Mouse (Mus musculus) urinary bladder, postnatal 25 days (tissue): ENCODE data around the gene Mkln1.

Experiments used
- DNase-seq: peaks from one replicate; pipeline ENCODE4 v3.0.0; 2022; ENCODE audit warnings: low spot score

Gene Mkln1

GRCm38 (mm10) chr6:31397775-31398430 lies 632 bp upstream of the Mkln1 start:
- no peak for DNase-seq

GRCm38 (mm10) chr6:31399206-31399549 lies 643 bp downstream of the Mkln1 start:
- no peak for DNase-seq

GRCm38 (mm10) chr6:31399566-31399965 lies 1.0 kb downstream of the Mkln1 start:
- DNase-seq: peak; percentile 19

DNA sequence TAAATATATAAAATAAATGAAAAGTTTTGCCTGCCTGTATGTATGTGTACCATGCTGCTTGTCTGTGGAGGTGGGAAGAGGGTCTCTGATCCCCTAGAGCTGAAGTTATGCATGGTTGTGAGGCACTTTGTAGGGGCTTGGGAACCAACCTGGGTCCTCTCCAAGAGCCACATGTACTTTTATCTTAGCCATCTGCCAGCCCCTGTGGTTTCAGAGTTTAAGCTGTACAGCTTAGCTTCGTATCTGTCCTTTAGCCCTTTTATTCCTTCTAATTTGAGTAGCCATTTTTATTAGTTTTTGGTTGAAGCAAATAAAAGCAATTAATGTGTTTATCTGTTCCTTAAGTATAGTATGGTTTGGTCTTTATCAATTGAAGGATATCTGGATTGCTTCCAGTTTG lies 12.5 kb downstream of the Mkln1 start:
- DNase-seq: no peak

- no peak for DNase-seq
These were observed 14.0 kb downstream of the Mkln1 start for GRCm38 (mm10) chr6:31412487-31412886.

- DNase-seq: no peak
These were observed 15.0 kb downstream of the Mkln1 start for GRCm38 (mm10) chr6:31413556-31413955.

- no peak for DNase-seq
These were observed 15.8 kb downstream of the Mkln1 start for GRCm38 (mm10) chr6:31414303-31414702.

DNA sequence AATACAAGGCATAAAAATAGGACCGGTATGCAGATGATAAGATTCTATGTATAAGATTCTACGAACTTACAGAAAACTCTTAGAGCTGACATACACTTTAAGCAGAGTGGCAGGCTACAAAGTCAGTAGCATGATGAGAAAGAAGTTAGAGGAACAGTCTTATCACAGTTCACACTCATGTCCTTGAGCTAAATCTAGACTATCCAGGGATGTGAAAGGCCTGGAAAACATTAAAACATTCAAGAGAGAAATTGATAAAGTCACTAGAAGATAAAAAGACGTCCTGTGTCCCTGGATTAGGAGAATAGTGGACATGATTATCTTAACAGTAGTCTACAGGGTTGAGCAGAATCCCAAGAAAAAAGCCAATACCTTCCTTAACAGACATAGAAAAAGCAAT lies 26.9 kb downstream of the Mkln1 start:
- DNase-seq: no peak

GRCm38 (mm10) chr6:31437264-31437663 lies 38.7 kb downstream of the Mkln1 start:
- no peak for DNase-seq

DNA sequence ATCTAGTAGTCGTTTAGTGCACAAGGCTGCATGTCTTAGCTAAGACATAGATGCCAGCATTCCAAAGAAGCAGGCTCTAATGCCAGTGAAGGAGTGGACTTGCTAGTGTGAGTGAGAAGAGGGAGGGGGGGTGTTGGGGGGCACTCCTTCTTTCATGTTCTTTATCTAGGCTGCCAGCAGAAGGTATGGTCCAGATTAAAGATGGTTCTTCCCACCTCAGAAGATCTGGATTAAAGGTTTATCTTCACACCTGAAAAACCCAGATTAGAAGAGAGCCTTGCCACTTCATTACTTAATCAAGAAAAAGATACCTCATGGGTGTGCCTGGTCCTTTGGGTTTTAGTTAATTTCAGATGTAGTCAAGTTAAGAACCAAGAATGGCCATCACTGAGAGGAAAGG lies 46.7 kb downstream of the Mkln1 start:
- no peak for DNase-seq

GRCm38 (mm10) chr6:31453735-31454134 lies 55.2 kb downstream of the Mkln1 start:
- no peak for DNase-seq

GRCm38 (mm10) chr6:31455376-31455775 lies 56.8 kb downstream of the Mkln1 start:
- DNase-seq: no peak

DNA sequence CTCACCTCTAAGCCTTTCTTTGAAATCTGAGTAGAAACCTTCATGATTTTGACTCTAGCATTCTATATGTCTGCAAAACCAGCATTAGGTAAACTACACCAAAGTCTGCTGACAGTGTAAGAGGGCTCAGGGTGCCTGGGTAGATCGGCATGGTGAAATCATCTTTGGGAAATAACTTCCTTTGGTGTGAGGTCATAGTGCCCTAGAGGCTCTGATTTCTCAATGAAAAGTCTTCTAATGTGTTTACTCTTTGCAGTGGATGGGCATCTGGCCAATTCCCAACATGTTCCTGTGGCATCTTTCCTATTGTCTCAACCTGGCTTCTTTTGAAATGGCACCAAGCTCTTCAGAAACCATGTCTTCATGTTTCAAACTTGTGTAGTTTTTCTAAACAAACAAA lies 58.5 kb downstream of the Mkln1 start:
- DNase-seq: no peak

DNA sequence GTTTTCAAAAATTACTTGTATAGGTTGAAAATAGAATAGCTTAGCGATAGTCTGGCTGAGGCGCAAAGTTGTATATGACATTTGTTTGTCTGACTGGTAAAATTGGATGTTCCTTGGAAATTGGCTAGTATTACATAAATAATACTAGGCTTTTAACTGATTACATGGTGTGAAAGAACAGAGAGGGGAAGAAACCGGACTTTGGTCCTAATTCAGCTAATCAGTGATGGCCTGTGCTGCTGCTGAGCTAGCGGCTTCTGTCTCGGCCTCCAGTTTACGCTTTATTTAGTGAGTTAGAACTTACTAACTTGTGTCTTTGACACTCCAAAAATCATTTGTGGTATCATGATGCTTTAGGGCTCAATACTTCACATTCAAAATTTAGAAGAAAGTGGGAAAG lies 70.9 kb downstream of the Mkln1 start:
- no peak for DNase-seq

DNA sequence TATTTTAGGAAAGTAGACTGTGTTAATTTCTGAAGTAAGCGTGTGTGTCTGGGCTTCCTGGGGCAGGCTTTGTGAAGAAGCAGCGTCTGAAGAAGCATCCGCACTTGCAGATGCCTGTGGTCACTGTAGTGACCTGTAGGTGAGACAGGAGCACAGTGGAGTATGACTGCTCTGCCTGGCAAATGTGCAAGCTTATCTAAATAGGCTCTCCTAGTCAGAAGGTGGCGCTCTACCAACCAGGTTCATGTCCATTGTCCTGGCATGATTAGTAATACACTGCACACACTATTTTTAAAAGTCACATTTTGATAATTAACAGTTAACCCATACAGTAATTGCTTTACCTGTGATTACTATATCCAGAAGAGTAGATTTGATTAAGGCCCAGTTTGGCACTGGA lies 79.7 kb downstream of the Mkln1 start:
- no peak for DNase-seq

- DNase-seq: no peak
These were observed 81.5 kb downstream of the Mkln1 start for GRCm38 (mm10) chr6:31480008-31480407.

DNA sequence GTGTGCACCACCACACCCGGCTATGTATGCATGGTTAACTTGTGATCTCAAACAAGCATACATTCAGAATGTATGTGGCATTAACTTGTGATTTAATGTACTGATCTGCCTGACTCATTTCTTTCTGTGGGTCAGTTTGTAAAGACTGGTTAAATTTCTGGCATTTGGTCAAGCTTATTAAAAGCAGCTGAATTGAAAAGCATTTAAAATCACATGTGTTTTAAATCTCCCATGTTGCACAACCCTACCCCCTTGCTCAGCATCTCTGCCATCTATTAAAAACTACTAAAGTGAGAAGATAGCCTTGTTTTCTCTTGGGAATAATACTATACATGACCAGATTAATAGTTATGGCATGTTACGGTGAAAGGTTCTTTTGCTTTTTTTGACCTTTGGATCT lies 88.1 kb downstream of the Mkln1 start:
- no peak for DNase-seq

- no peak for DNase-seq
These were observed 91.4 kb downstream of the Mkln1 start for GRCm38 (mm10) chr6:31489950-31490349.

- DNase-seq: no peak
These were observed 96.7 kb downstream of the Mkln1 start for GRCm38 (mm10) chr6:31495122-31495731.

- no peak for DNase-seq
These were observed 97.7 kb downstream of the Mkln1 start for GRCm38 (mm10) chr6:31496227-31496626.

DNA sequence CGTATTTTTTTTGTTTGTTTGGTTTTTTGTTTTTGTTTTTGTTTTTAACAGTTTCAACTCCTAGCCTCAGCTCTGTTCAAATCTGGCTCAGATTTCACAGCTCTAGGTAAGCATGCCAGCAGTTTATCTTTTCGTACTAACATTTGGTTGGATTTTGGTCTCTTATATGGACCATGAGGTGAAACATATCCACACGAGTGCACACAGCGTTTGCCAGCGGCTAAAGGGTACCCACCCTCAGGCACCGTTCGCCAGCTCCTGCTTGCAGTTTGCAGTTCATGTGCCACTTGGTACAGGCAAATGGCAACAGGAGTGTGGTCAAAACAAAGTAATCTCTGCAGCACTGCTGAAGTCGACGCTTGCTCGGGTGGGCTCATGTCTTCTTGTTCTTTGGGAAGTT lies 101.3 kb downstream of the Mkln1 start:
- no peak for DNase-seq

- DNase-seq: no peak
These were observed 101.7 kb downstream of the Mkln1 start for GRCm38 (mm10) chr6:31500260-31500659.

DNA sequence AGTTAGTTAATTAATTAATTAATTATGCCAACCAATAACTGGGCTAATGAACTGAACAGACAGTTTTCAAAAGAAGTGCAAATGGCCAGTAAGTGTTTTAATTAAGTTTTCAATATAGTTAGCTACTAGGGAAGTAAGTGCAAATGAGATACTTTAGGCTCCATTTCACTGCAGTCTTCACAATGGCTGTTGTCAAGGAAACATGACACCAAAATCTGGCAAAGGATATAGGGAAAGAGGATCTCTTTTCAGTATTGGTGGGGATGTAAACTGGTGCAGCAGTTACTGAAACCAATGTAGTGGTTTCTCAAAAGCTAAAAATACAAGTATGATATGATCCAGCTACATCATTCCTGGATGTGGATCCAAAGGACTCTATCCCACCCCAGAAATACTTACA lies 102.2 kb downstream of the Mkln1 start:
- DNase-seq: no peak

- no peak for DNase-seq
These were observed 104.1 kb downstream of the Mkln1 start for GRCm38 (mm10) chr6:31502614-31503013.
